Mouse (Mus musculus) gastrocnemius, postnatal 4 days (tissue): Measurements from ENCODE around the gene Erlec1. TPM values are rescaled to one million over a fixed set of nuclear protein-coding genes. Genes with fewer than 3 reads are reported as not detected.

Experiments used
- DNase-seq, 2 experiments: peaks; one replicate each; pipeline ENCODE4 v3.0.0; 2021 to 2022; ENCODE audit warnings: low spot score in 2 of 2, mixed read lengths in 2 of 2
- long read RNA-seq, 2 experiments: library from polyadenylated mRNA; stranded (forward); transcript quantifications; one replicate each; pipeline ENCODE4 v2.0.0; 2021
- total RNA-seq, 2 experiments: library from RNA; stranded (reverse); gene quantifications; 2 replicates each; pipeline ENCODE4 v1.2.3; 2021

Gene Erlec1
- 10 to 100 TPM; 44.7 to 51.2 TPM for total RNA-seq
- long read RNA-seq, experiment 1, transcript Erlec1-201 (14 exons, 2,532 nt): major isoform, 8 of 19 reads
- long read RNA-seq, experiment 1, partial matches to known transcripts: 6 of 19 reads
- long read RNA-seq, experiment 1, other reads (novel, unspliced or antisense): 5 of 19 reads
- long read RNA-seq, experiment 2, transcript Erlec1-201 (14 exons, 2,532 nt): major isoform, 11 of 20 reads
- long read RNA-seq, experiment 2, partial matches to known transcripts: 1 of 20 reads
- long read RNA-seq, experiment 2, other reads (novel, unspliced or antisense): 8 of 20 reads

DNA sequence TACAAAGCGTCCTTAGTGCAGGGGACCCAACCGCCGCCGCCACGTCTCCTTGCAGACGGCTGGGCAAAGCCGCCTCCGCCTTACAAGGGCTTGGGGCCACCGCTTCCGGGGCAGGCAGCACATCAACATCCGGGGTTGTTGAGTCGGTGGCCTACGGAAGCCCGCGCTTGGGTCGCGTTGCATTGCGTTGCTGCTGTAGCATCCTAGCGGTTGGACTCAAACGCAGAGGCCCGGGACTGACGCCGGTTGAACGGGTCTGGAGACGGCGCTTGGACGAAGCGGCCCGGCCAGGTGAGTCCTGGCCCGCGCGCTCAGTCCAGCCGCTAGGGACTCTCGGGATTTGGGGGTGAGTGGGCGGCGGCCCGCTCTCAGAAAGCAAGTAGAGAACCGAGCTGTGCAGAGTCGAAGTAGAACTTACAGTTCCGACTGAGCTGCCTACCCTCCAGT, at the start of gene Erlec1:
Gene Erlec1 (minus strand): TSS at position 57 of the 447 bp plus-strand sequence.
- DNase-seq: peak; percentile 71 to 86

DNA sequence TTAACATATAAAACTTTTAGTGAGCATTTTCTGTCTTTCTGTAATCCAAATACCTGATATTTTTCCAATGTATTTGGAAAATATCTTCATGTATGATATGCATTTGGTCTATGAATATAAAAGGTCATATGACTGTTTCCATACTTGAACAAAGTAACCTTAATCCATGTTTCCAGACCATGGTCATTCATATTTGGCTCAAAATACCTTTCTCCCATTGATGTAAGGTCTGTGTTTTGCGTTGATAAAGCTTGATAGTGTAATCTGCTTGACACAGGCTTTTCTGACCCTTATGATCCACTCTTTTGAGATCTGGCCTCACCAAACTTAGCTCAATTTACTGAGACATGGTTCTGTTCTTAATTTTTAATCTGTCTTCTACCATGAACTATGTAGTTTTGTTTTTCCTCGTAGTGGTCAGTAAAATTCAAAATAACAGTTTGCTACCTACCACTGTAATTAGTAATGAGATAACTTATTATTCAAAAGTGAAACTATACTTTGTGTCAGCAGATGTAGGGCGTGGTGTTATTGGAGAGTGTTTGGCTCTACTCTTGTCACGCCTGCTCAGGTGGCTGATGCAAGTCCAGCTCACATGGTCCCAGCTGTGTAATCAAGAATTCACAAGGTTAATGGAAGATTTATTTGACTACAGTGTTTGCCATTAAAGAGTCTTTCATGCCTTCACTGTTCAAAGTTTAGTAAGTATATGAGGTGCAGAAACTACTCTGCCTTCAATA, 47.2 kb upstream of the Erlec1 start:
- no peak for DNase-seq

DNA sequence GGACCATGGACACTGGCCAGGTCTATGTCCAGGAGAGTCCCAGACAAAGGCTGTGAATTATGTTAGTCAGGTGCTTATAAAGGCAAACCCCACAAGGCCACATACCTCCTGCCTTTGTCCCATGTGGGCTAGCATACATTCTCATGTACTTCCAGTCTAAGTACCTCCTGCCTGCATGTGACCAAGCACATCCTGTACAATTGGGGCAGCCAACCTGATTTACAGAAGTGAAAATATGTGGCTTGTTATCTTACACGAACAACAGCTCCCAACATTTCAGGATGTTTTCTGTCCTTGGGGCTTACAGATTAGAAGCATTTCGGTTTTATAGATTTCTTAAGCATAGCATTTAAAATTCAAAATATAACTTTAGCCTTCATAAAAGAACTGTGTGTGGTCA, 45.9 kb upstream of the Erlec1 start:
- no peak for DNase-seq

GRCm38 (mm10) chr11:30998704-30999103, 44.6 kb upstream of the Erlec1 start:
- DNase-seq: no peak

DNA sequence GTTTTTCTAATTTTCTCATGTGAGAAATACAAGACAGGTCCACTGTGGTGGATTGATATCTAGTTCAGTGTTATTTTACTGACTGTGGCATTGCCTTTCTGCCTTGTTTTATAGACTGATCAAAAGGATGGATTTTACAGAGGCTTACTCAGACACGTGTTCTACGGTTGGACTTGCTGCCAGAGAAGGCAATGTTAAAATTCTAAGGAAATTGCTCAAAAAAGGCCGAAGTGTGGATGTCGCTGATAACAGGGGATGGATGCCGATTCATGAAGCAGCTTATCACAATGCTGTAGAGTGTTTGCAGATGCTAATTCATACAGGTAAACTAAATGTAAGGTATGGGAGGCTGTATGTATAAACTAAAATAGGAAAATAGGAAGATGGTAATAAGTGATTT, 44.1 kb upstream of the Erlec1 start:
- DNase-seq: no peak

DNA sequence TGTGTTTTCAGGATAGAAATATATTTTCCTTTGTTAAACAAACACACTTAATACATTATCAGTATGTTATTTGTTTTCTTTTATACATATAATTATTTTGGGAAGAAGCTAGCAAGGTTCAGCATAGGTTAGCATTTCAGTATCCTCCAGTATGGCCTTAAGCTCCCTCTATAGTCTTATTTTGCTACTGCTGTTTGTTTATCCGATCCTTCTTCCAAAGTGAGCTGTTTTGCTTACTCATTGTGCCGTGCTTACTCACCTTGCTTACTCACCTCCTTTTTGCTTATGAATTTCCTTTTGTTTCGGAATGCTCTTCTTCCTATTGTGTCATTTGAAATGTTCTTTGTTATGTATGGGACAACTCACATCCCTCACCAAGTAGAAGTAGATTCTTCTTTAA, 42.5 kb upstream of the Erlec1 start:
- no peak for DNase-seq

DNA sequence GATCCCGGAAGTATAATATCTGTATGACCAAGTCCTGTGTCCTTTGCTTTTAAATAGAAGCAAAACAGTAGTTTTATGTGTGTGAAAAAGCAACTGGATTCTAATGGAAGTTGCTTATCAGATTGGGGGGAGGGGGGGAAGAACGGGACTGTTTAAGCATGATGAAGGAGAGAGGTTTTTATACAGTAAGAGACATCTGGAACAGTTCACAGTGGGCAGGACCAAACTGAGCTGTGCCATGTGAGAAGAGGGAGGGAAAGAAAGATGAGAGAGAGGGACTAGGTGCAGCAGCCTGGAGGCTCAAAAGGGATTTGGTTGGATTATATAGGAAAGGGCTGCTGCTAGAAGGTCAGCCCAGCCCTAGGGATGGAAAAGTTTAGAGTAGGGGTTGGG, 32.5 kb upstream of the Erlec1 start:
- no peak for DNase-seq

GRCm38 (mm10) chr11:30985877-30986624, 31.9 kb upstream of the Erlec1 start, which contains the start of gene Chac2:
Gene Chac2 (minus strand): TSS chr11:30986350.
- peak; percentile 70 to 90 for DNase-seq

DNA sequence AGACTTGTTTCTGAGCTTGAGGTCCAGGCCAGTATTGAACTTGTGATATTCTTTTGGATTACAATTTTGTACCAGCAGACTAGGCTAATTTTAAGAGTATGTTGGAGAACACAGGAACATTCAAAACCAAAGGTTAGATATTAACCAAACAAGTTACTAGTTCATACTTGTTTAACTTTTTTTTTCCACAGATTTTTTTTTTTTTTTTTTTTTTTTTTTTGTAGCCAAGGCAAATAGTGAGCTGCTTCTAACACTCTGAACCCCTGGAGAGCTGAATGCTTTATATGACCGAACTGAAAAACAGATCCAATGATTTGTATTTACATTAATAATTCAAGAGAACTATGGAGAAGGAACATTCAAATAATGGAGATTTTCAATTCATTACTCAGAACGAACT, 31.1 kb upstream of the Erlec1 start:
- DNase-seq: no peak

- DNase-seq: peak; percentile 26 to 39
Observed at GRCm38 (mm10) chr11:30953469-30954154, 523 bp downstream of the Erlec1 start.

GRCm38 (mm10) chr11:30952829-30953228, 1.3 kb downstream of the Erlec1 start:
- DNase-seq: no peak

DNA sequence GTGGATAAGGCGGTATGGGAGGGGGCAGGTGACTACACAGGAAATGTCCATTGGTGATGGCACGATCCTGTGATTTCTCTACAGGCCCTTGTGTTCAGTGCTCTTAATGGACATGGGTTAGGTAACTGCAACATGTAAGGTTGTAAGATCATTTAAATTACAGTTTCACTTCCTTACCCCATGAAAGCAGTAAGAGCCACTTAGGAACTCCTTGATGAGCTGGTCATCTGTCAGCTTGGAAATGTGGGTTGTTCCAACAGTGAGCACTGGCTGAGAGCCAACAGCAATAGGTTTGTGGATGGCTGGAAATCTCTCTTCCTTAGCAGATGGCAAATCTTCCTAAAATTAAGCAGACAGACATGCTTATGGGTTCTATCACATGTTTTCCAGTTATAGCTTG, 10.6 kb downstream of the Erlec1 start:
- no peak for DNase-seq

DNA sequence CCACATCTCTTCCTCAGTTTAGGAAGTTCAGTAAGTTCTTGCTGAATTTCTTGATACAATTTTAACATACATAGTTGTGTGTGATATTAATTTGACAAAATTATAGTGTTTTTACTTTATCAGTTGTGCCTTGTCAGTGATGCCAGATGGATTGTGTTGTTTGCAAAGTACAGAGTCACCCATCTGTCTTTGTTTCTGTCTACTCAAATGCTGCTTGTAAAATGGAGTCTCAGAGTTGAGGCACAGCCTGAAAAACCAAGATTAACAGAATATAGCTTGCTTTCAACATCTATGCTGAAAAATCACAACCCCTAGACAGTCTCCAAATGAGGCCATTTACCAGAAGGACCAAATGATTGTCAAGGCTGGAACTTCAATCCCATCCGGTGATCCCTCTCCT, 25.6 kb downstream of the Erlec1 start:
- no peak for DNase-seq

GRCm38 (mm10) chr11:30928079-30928478, 26.1 kb downstream of the Erlec1 start:
- no peak for DNase-seq

DNA sequence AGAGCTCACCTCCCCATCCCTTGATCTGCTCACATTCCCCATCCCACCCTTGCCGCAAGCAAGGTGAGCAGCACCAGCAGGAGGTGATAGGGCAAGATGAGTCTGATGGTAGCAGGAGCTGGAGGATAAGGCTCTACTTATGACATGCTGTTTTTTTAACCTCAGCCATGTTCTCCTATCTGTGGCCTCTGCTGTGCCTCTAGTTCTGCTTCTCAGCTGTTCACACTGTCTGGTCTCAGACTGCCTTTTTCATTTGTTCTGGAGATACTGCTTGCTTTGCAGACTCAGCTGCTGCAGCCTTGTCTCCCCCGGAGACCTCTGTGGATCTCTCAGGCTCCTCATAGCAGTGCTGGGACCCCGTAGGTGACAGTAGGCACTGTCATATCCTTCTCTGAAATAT, 30.9 kb downstream of the Erlec1 start:
- no peak for DNase-seq

DNA sequence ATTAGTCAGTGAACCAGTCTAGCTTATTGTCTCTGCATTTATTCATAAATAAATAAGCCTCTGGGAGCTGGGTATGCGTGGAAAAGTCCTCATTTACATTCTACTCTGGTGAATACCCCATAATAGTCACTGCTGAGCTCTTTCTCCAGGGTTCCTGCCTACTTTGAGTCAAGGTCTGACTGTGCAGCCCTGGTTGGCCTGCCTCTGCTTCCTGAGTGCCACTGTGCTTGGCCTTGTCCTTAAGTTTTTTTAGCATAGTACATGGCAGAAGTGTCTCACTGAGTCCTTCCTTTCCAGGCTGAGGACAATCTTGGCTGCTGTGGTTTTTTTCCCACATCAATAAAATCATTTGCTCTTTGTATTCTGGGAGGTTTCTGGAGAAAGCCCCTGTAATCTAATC, 33.5 kb downstream of the Erlec1 start:
- no peak for DNase-seq

DNA sequence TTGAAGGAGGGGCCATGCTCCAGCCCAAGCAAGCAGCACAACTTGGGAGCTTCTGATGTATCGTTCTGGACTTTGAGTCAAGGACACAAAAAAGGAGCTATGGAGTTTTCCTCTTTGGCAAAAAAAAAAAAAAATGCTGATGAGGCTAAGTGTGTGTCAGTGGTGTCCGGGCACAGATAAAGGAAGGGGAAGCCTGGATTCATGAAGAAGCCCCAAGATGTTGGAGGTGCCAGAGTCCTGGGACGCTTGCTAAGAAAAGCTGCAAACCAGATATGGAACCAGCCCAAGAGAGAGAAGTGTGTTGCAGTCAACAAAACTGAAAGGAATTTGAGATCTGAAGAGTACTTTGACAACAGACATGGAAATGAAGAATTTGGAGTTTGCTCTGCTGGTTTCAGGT, 41.8 kb downstream of the Erlec1 start:
- no peak for DNase-seq

- no peak for DNase-seq
Observed at GRCm38 (mm10) chr11:30899312-30899711, 54.8 kb downstream of the Erlec1 start.

DNA sequence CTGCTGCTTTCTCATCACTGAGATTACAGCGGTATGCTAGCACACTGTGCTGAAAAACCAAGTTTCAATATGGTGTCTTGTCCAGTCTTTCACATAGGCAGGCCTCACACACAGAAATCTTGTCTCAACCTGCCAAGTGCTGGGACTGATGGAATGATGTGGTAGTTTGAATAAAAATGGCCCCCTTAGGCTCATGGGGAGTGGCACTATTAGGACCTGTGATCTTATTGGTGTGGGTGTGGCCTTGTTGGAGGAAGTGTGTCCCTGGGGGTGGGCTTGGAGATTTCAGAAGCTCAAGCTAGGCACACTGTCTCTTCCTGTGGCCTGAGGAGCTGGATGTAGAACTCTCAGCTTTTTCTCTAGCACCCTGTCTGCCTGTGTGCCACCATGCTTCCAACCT, 57.9 kb downstream of the Erlec1 start:
- no peak for DNase-seq

DNA sequence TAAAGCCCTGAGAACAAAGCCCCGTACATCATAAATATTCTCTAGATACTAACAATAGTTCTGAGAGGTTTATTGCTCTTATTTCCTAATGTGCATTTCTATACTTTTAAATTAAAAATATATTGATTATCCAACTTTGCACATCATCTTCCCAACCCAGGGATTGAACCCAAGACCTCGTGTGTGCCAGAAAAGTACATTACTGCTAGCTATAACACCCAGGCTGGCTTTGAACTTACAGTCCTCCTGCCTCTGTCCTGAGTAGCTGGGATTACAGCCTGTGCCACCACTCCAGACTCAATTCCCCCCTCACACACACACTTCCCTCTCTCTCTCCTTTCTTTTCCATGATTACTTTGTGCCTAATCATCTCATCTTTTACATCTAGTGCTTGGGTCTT, 66.0 kb downstream of the Erlec1 start:
- DNase-seq: no peak

GRCm38 (mm10) chr11:30885171-30885871, 68.8 kb downstream of the Erlec1 start, which contains the start of the genes Gpr75 and Asb3:
Gene Gpr75 (plus strand): TSS chr11:30885358.
Gene Asb3 (plus strand): TSS chr11:30885416.
- DNase-seq: peak; percentile 30 to 55
